Mouse (Mus musculus) limb, embryonic 15.5 days (tissue): Measurements from ENCODE around the gene Ppp1r37. TPM values are rescaled to one million over a fixed set of nuclear protein-coding genes. Genes with fewer than 3 reads are reported as not detected.
"Not testable (repeated sequence)": the region's sequence is repeated elsewhere in the genome, so short reads cannot be mapped to it uniquely, and the experiment has no call there.

ENCODE experiments used
- ATAC-seq: fragments of 200-750 bp; cut with Nextera tagmentation; 2 replicates; pipeline ENCODE4 v1.8.0; 2017; ENCODE audit warnings: low read depth, moderate TSS enrichment; ENCODE audit not compliant: insufficient number of reproducible peaks, low FRiP score, low TSS enrichment
- H3K27ac ChIP-seq: fragments of 300-500 bp; sonication (generic); 2 replicates; pipeline ENCODE4 v1.5.1; 2015; ENCODE audit warnings: moderate library complexity, mild to moderate bottlenecking, inconsistent platforms
- H3K27me3 ChIP-seq: fragments of 300-500 bp; sonication (generic); 2 replicates; pipeline ENCODE4 v1.6.1; 2015; ENCODE audit warnings: inconsistent platforms
- H3K36me3 ChIP-seq: fragments of 300-500 bp; sonication (generic); 2 replicates; pipeline ENCODE4 v1.6.1; 2015; ENCODE audit warnings: inconsistent platforms
- H3K4me1 ChIP-seq: fragments of 300-500 bp; sonication (generic); 2 replicates; pipeline ENCODE4 v1.6.1; 2015; ENCODE audit warnings: inconsistent platforms
- H3K4me2 ChIP-seq: fragments of 300-500 bp; sonication (generic); 2 replicates; pipeline ENCODE4 v1.6.1; 2015; ENCODE audit warnings: mild to moderate bottlenecking, inconsistent platforms
- H3K4me3 ChIP-seq: fragments of 300-500 bp; sonication (generic); 2 replicates; pipeline ENCODE4 v1.5.1; 2015; ENCODE audit warnings: mild to moderate bottlenecking, inconsistent platforms
- H3K9ac ChIP-seq: fragments of 300-500 bp; sonication (generic); 2 replicates; pipeline ENCODE4 v1.6.1; 2015; ENCODE audit warnings: inconsistent platforms
- H3K9me3 ChIP-seq: fragments of 300-500 bp; sonication (generic); 2 replicates; pipeline ENCODE4 v1.6.1; 2016; ENCODE audit warnings: inconsistent platforms
- WGBS: fragments of 180-500 bp; shearing (Covaris S2); methylation state at CpG from one replicate; pipeline ENCODE4 v1.1.7; 2015; 5-methylcytosine and 5-hydroxymethylcytosine counted together
- polyA plus RNA-seq: library from polyadenylated mRNA; unstranded; fragments of >200 nt; fragmentation: Nextera tagmentation; extraction: Ambion mirVana; gene quantifications from 2 replicates; pipeline ENCODE4 v1.2.1, GENCODE M21; 2015

Ppp1r37 gene
- polyA plus RNA-seq, 1 experiment from 2014 or later: 26.3 TPM

DNA sequence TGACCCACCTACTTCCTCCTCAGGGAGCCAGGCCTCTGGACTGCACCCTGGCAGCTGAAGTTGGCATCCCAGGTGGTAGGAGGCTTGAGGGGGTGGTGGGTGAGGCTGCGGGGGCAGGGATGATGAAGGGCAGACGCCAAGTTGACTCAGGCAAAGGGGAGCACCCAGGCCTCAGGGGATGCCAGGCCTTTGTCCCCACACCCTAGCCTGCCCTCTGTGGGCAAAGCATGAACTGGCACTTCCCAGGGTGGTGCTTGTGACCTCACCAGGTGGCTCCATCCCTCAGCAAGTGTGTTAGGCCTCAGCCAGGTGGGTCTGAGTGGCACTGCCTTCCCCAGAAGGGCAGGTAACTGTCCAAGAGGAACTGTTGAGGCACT lies 37.8 kb downstream of the Ppp1r37 start:
- no peaks in the 10 kb centered on the region for H3K9me3 ChIP-seq
- H3K27ac ChIP-seq: no peak overlapping the region
- no peak overlapping the region for H3K4me3 ChIP-seq
- ATAC-seq: no peak
- H3K27me3 ChIP-seq: peaks cover 60% of the 10 kb centered on the region
- H3K4me2 ChIP-seq: no peak overlapping the region
- WGBS: 41% methylated on average over 2 of the region's 2 CpGs
- H3K9ac ChIP-seq: no peak overlapping the region
- peaks cover 23% of the 10 kb centered on the region for H3K4me1 ChIP-seq
- H3K36me3 ChIP-seq: peaks cover 13% of the 10 kb centered on the region

DNA sequence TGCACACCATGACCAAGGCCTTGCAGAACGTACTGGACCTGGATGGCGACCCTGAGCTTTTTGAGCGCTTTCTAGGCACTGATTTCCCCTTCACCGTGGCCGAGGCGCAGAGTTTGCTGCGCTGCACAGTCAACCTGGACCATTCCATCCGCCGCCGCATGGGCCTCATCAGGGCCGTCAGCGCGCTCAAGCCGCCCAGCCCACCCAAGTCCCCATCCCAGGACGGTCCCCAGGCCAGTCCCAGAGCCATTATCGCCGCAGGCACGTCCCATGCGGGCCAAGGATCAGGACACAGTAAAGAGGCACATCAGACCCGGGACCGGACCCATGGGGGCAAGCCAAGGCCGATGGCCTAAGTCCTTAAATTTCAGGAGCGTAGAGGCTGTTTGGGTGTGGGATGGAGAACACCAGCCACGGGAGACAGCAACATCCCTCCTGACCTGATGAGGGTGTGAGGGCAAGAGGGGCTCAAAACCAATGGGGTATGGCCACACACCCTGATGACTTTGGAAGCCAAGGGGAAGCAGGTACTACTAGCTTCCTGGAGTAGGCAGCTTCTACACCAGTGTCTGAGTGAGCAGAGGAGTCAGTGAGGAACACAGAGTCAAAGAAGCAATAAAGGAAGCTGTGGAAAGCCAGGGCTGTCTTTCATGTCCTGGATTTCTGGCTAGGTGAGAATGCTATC lies 38.3 kb downstream of the Ppp1r37 start:
- Histone ChIP-seq H3K4me1 (peaks cover 28% of the 10 kb centered on the region), H3K4me3 (peak overlapping the region; percentile 44), H3K4me2 (peak overlapping the region; percentile 92), H3K9ac (no peak overlapping the region), H3K36me3 (peaks cover 8% of the 10 kb centered on the region), H3K9me3 (no peaks in the 10 kb centered on the region), H3K27me3 (peaks cover 66% of the 10 kb centered on the region), H3K27ac (no peak overlapping the region)
- ATAC-seq: no peak; the same call in 1 of the 2 replicates
- WGBS: 14% methylated on average over 24 of the region's 24 CpGs

DNA sequence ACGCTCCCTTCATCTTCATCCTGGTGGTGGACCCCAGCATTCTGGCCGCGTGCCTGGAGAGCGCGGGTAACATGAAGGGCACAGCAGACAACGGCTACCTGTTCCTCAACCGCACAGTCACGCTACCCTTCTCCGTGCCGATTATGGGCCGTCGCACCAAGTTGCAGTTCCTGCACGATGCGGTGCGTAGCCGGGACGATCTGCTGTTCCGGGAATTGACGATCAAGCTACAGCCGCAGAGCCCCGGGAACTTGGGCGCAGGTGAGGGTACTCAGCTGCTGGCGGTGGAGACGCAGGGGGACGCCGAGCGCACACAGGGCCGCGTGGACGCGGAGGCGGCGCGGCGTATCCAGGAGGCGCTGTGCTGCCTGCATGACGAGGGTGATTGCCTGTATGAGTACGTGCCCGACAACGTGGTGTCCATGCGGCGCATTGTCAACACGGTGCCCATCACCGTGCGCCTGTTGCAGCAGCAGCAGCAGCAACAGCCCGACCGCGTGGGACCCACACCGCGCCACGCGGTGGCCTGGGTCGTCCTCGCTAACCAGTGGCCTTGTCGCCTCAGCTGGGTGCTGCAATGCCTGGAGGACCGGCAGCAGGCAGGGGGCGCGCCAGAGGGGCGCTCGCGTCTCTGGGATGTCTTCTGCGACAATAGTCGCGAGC lies 39.0 kb downstream of the Ppp1r37 start:
- H3K4me2 ChIP-seq: peak overlapping the region; percentile 92
- WGBS: under 1% methylated on average over 64 of the region's 64 CpGs
- ATAC-seq: no peak
- no peaks in the 10 kb centered on the region for H3K9me3 ChIP-seq
- H3K4me3 ChIP-seq: peak overlapping the region; percentile 44
- H3K27ac ChIP-seq: no peak overlapping the region
- peak overlapping the region; percentile 40 for H3K9ac ChIP-seq
- peaks cover 1% of the 10 kb centered on the region for H3K36me3 ChIP-seq
- peaks cover 72% of the 10 kb centered on the region for H3K27me3 ChIP-seq
- peaks cover 29% of the 10 kb centered on the region for H3K4me1 ChIP-seq

DNA sequence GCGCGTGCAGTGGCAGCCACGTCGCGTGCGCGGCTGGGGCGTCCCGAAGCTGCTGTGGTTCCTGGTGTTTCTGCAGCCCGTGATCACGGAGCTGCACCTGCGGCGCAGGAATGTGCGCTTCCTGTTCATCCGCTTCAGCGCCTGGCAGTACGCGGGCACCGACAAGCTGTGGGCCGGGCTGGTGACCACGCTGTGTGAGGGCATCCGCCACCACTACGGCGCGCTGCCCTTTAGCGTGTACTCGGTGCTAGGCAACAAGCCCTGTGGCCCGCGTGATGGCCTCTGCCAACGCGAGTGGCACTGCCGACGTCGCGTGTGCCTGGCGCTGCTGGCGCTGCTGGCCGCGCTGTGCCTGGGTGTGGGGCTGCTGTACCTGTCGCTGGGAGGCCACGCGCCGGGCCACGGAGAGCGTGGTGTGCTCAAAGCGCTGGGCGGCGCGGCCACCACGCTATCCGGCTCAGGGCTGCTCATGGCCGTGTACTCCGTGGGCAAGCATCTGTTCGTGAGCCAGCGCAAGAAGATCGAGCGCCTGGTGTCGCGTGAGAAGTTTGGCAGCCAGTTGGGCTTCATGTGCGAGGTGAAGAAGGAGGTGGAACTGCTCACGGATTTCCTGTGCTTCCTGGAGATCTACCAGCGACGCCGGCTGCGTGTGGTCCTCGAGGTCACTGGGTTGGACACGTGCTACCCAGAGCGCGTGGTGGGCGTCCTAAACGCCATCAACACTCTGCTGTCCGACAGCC lies 39.7 kb downstream of the Ppp1r37 start:
- Histone ChIP-seq H3K4me2 (peak overlapping the region; percentile 92), H3K36me3 (no peaks in the 10 kb centered on the region), H3K9me3 (no peaks in the 10 kb centered on the region), H3K27ac (no peak overlapping the region), H3K9ac (peak overlapping the region; percentile 40; the same call in 1 of the 2 replicates), H3K4me1 (peaks cover 29% of the 10 kb centered on the region), H3K4me3 (peak overlapping the region; percentile 44), H3K27me3 (peaks cover 79% of the 10 kb centered on the region)
- no peak for ATAC-seq
- 10% methylated on average over 72 of the region's 72 CpGs for WGBS

DNA sequence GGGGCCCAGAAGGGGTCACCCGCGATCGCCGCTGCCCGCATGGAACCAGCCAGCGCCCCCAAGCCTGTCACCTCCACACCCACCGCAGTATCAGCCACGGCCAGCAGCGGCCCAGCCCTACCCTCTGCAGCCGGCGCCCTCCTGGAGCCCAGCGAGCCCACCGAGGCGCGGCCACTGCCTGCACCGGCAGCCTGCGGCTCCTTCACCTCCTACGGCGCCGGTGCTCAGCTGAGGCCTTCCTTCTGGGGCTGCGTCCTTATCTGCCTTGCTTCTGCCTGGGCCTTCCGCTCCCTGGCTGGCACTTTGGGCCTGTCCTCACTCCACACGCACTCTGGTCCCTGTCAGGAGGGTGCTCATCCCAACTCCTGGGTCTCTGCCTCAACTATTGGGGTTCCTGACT lies 42.8 kb downstream of the Ppp1r37 start:
- Histone ChIP-seq H3K9ac (no peak overlapping the region), H3K27ac (no peak overlapping the region), H3K4me1 (peaks cover 36% of the 10 kb centered on the region), H3K27me3 (peaks cover 87% of the 10 kb centered on the region), H3K36me3 (no peaks in the 10 kb centered on the region), H3K4me2 (peak overlapping the region; percentile 34), H3K4me3 (peak overlapping the region; percentile 22), H3K9me3 (no peaks in the 10 kb centered on the region)
- no peak for ATAC-seq
- 6% methylated on average over 23 of the region's 23 CpGs for WGBS

DNA sequence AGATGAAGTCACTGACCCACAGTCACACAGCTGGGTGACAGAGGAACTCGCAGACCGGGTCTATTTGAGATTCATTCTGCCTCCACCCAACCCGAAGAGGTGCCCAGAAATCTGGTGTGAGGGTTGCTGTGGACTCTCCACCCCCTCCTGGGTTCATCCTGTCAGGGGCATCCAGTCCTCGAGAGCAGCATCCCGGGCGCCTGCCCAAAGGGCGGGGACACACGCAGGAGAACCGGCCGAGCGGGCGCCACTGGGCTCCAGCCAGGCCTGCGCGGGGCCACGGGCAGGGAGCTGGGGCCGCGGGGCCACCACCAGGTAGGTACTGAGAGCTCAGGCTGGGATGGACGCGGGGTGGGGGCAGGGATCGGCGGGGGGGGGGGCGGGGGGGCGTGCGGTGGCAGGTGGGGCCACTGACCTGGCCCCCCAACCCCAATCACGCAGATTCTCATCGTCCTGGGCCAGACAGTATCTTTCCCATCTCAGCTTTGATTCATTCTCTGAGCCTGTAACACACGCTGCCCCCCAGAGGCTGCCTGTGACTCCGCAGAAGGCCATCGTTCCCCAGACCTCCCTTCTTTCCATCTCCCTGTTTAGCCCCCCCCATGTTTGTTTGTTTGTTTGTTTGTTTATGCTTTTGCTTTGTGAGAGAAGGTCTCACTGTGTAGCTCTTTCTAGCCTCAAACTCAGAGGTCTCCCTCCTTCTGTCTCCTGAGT lies 45.1 kb downstream of the Ppp1r37 start, which contains the start of gene Nkpd1:
Gene Nkpd1 (plus strand): TSS at position 187 of the 714 bp plus-strand sequence.
- H3K4me2 ChIP-seq: peak within 1 kb of the TSS; percentile 34
- peaks cover 21% of the 10 kb centered on the region for H3K4me1 ChIP-seq
- ATAC-seq: no peak
- H3K27ac ChIP-seq: no peak within 1 kb of the TSS
- no peaks in the 10 kb centered on the region for H3K36me3 ChIP-seq
- 3% methylated on average over 24 of the region's 29 CpGs for WGBS
- no peaks in the 10 kb centered on the region for H3K9me3 ChIP-seq
- H3K9ac ChIP-seq: 0 out of 2 replicates have a peak within 1 kb of the TSS, but pooled peaks have one; percentile 4
- peak within 1 kb of the TSS; percentile 7; the same call in 1 of the 2 replicates for H3K4me3 ChIP-seq
- peaks cover 65% of the 10 kb centered on the region for H3K27me3 ChIP-seq

DNA sequence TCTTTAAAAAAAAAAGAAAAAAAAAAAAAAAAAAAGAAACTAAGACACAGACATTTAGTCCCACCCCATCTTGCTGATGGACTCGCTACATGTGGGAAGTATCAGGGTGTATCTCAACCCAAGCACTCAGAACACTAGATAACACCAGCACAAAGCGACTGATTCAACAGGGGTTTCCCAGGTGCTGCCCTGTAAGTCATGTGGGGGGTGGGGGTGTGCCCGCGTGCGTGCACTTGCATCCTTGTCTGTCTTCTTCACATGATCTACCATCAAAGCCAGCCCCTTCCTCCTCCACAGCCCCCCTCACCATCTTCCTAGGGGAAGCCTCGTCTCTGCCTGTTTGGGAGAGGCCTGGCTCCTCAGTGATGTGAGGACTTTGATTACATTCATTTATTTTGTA lies 50.5 kb downstream of the Ppp1r37 start:
- no peaks in the 10 kb centered on the region for H3K36me3 ChIP-seq
- H3K9ac ChIP-seq: no peak overlapping the region
- 78% methylated on average over 6 of the region's 6 CpGs for WGBS
- peaks cover 11% of the 10 kb centered on the region for H3K27me3 ChIP-seq
- no peak overlapping the region for H3K4me2 ChIP-seq
- ATAC-seq: no peak
- no peak overlapping the region for H3K4me3 ChIP-seq
- peaks cover 19% of the 10 kb centered on the region for H3K4me1 ChIP-seq
- no peaks in the 10 kb centered on the region for H3K9me3 ChIP-seq
- no peak overlapping the region for H3K27ac ChIP-seq

DNA sequence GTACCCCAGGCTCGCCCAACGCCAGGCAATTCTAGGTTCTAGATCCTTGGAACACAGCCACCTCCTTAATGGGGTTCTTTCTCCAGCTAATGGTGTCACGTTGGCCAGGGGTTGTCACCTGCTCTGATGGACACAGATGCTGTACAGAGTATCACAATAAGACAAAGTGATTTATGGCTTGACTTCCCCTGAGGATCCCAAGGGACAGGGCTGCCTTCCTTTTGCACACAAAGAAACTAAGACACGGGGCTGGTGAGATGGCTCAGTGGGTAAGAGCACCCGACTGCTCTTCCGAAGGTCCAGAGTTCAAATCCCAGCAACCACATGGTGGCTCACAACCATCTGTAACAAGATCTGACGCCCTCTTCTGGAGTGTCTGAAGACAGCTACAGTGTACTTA lies 50.9 kb downstream of the Ppp1r37 start:
- H3K4me3 ChIP-seq, H3K4me2 ChIP-seq, H3K9me3 ChIP-seq, H3K27me3 ChIP-seq, H3K36me3 ChIP-seq, H3K27ac ChIP-seq, ATAC-seq, H3K9ac ChIP-seq: not testable (repeated sequence)
- peaks cover 23% of the 10 kb centered on the region for H3K4me1 ChIP-seq
- WGBS: 81% methylated on average over 7 of the region's 7 CpGs

DNA sequence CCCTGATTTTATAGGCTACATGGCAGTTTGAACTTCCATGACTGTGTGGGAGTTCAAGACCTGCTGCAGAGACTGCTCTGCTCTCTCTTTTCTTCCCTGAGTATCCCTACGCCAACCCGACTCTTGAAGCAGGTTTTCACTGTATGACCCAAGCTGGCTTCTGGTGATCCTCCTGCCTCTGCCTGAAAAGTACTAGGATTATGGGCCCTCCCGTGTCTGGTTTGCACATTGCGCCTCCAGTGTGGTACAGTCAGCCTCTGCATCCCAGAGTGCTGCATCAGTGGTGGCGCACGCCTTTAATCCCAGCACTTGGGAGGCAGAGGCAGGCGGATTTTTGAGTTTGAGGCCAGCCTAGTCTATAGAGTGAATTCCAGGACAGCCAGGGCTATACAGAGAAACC lies 53.1 kb downstream of the Ppp1r37 start:
- 90% methylated on average over 7 of the region's 7 CpGs for WGBS
- H3K27ac ChIP-seq: no peak overlapping the region
- H3K4me2 ChIP-seq: peak overlapping the region; percentile 64; the same call in 1 of the 2 replicates
- peak overlapping the region; percentile 58; the same call in 1 of the 2 replicates for H3K4me3 ChIP-seq
- no peaks in the 10 kb centered on the region for H3K9me3 ChIP-seq
- no peaks in the 10 kb centered on the region for H3K36me3 ChIP-seq
- H3K9ac ChIP-seq: no peak overlapping the region
- no peak for ATAC-seq
- no peaks in the 10 kb centered on the region for H3K27me3 ChIP-seq
- H3K4me1 ChIP-seq: peaks cover 28% of the 10 kb centered on the region

DNA sequence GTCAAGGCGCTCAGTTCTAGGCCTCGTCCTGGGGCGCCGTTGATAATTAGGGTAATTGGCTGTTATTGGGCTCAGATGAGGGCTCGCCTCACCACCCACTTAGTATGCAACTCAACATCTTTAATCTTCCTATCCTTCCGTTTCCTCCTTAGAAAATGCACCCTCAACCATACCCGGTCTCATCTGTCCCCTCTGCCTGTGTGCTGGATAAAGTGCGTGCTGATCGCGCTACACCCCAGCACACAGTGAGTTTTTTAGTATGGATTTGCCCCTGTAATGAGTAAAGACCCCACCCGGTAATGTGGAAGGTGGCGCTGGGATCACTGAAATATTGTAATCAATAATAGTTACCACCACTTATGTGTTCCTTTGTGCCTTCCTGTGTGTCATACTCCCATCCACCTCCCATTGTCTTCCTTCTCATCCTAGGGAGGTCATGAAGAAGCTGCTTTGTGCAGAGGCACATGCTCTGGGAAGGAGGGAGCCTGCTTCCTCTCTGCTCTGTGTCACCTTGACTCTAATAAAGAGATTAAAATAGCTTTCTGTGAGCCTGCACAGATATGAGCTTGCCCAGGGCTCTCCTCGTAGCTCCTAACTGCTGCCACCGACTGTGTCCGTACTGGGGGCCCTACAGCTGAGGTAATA lies 53.8 kb downstream of the Ppp1r37 start:
- WGBS: 6% methylated on average over 15 of the region's 15 CpGs
- Histone ChIP-seq H3K4me1 (peaks cover 26% of the 10 kb centered on the region), H3K9me3 (no peaks in the 10 kb centered on the region), H3K9ac (peak overlapping the region; percentile 60), H3K27me3 (no peaks in the 10 kb centered on the region), H3K36me3 (no peaks in the 10 kb centered on the region), H3K27ac (no peak overlapping the region), H3K4me2 (peak overlapping the region; percentile 64), H3K4me3 (peak overlapping the region; percentile 58)
- ATAC-seq: no peak; the same call in 1 of the 2 replicates
